Mouse (Mus musculus) heart, postnatal 0 days (tissue): ENCODE results near the gene Btaf1.

Experiments
- CTCF ChIP-seq: IDR thresholded peaks from 2 replicates; pipeline ENCODE4 v1.5.1; 2016; ENCODE audit warnings: antibody characterized with exemption, control low read depth, low read depth
- EP300 ChIP-seq: IDR thresholded peaks from 2 replicates; pipeline ENCODE4 v1.6.1; 2016; ENCODE audit warnings: antibody characterized with exemption, low read depth

GRCm38 (mm10) chr19:36938008-36938407 is 12.1 kb downstream of the Btaf1 start:
- TF ChIP-seq CTCF (no peak), EP300 (no peak)
